Mouse (Mus musculus) erythroid progenitor cell, adult 5-6 weeks (primary cell): ENCODE measurements around the gene Shmt2. TPM values are rescaled to one million over a fixed set of nuclear protein-coding genes. Genes with fewer than 3 reads are reported as not detected.

ENCODE experiments used
- ATAC-seq: replicated peaks from 2 replicates; pipeline ENCODE4 v1.8.0; 2016; ENCODE audit warnings: moderate number of reproducible peaks, mild to moderate bottlenecking, moderate TSS enrichment, inconsistent platforms; ENCODE audit not compliant: poor library complexity, low FRiP score, severe bottlenecking
- total RNA-seq, 2 experiments: library from RNA; stranded (forward) in 1 of 2; stranded (reverse) in 1 of 2; fragments of 150-400 nt in 1 of 2; fragments of 186-747, 209-891 nt in 1 of 2; gene quantifications; 2 replicates each; pipeline versions ENCODE4 v1.2.3 to v1.2.4; 2015 to 2017; ENCODE audit warnings: low replicate concordance in 2 of 2

The Shmt2 gene
- total RNA-seq, 2 experiments from 2014 or later, result 17.2 to 24.8 TPM

- ATAC-seq, result no peak
Observed at GRCm38 (mm10) chr10:127514764-127515163, 7.5 kb downstream of the Shmt2 start, which contains the start of gene Ndufa4l2. TSS of gene Ndufa4l2 (plus strand) at chr10:127514967.

- no peak for ATAC-seq
Observed at GRCm38 (mm10) chr10:127514111-127514698, 8.0 kb downstream of the Shmt2 start.

GRCm38 (mm10) chr10:127513501-127514091 lies 8.6 kb downstream of the Shmt2 start:
- no peak for ATAC-seq

- peak; percentile 83 for ATAC-seq
Observed at GRCm38 (mm10) chr10:127512813-127513212, 9.4 kb downstream of the Shmt2 start.

- ATAC-seq, result no peak
Observed at GRCm38 (mm10) chr10:127512307-127512666, 10.0 kb downstream of the Shmt2 start.

- no peak for ATAC-seq
Observed at GRCm38 (mm10) chr10:127511634-127512306, 10.5 kb downstream of the Shmt2 start.

GRCm38 (mm10) chr10:127510895-127511617 lies 11.2 kb downstream of the Shmt2 start:
- ATAC-seq, result no peak

- no peak for ATAC-seq
Observed at GRCm38 (mm10) chr10:127509837-127510701, 12.2 kb downstream of the Shmt2 start.

- 0 out of 2 replicates have a peak, but pooled peaks have one; percentile 39 for ATAC-seq
Observed at GRCm38 (mm10) chr10:127509051-127509836, 13.0 kb downstream of the Shmt2 start.

GRCm38 (mm10) chr10:127508239-127508638 lies 14.0 kb downstream of the Shmt2 start:
- no peak for ATAC-seq

- ATAC-seq, result no peak
Observed at GRCm38 (mm10) chr10:127500894-127501893, 21.1 kb downstream of the Shmt2 start, which contains the start of gene Stac3. TSS of gene Stac3 (plus strand) at chr10:127501686.

GRCm38 (mm10) chr10:127500042-127500441 lies 22.2 kb downstream of the Shmt2 start:
- ATAC-seq, result no peak

GRCm38 (mm10) chr10:127499516-127499915 lies 22.7 kb downstream of the Shmt2 start:
- no peak for ATAC-seq

- no peak for ATAC-seq
Observed at GRCm38 (mm10) chr10:127496156-127496555, 26.1 kb downstream of the Shmt2 start.

- no peak for ATAC-seq
Observed at GRCm38 (mm10) chr10:127492118-127492517, 30.1 kb downstream of the Shmt2 start.

- no peak for ATAC-seq
Observed at GRCm38 (mm10) chr10:127491128-127491512, 31.1 kb downstream of the Shmt2 start.
